In genomic region chr6:88728515-88728914, GRCm38 (mm10) we compare ENCODE assay signal across 19 mouse cellular contexts. TPM values are rescaled to one million over a fixed set of nuclear protein-coding genes. Genes with fewer than 3 reads are reported as not detected.
DNase-seq lines count a peak whose midpoint lies in the region; ATAC-seq and TF ChIP-seq lines count a peak whose summit lies in the region.
"Had no signal": no experiment of that assay in that cellular context is flagged by ENCODE, and none has a peak within 500 bp of the region (broad histone marks: within the 10 kb centered on the region; RNA-seq: fewer than 3 reads in every experiment).

No protein-coding gene starts in this region.

- peaks cover 91% of the 10 kb centered on the region for H3K4me1 ChIP-seq in erythroblast, embryonic 14.5 days (ENCODE audit: control insufficient read depth)
- H3K4me1 ChIP-seq in CH12.LX (ENCODE audit: control insufficient read depth in 1 of 2, insufficient read depth in 2 of 2): peaks cover 39 to 81% of the 10 kb centered on the region in 2 experiments
- H3K4me1 ChIP-seq in liver, embryonic 14.5 days (replicated peaks; ENCODE audit: control insufficient read depth in 2 of 2, insufficient read depth in 2 of 2, low read length in 1 of 2): peaks cover 57 to 73% of the 10 kb centered on the region in 2 experiments
- H3K4me1 ChIP-seq in hindbrain, embryonic 10.5 days (replicated peaks): peaks cover 58% of the 10 kb centered on the region
- peaks cover 30% of the 10 kb centered on the region for H3K4me1 ChIP-seq in limb, embryonic 10.5 days

- peaks cover 81% of the 10 kb centered on the region for H3K36me3 ChIP-seq in erythroblast, embryonic 14.5 days (ENCODE audit: control insufficient read depth)
- H3K36me3 ChIP-seq in CH12.LX (replicated peaks in 1 of 2; ENCODE audit: control insufficient read depth in 1 of 2, insufficient read depth in 1 of 2, low read length in 1 of 2): peaks cover 38 to 67% of the 10 kb centered on the region in 2 experiments
- H3K36me3 ChIP-seq in liver, embryonic 14.5 days (replicated peaks; ENCODE audit: control insufficient read depth, insufficient read depth, low read depth): peaks cover 36% of the 10 kb centered on the region
- H3K36me3 ChIP-seq in hindbrain, embryonic 10.5 days: no peaks in the 10 kb centered on the region
- H3K36me3 ChIP-seq in limb, embryonic 10.5 days: no peaks in the 10 kb centered on the region
- H3K36me3 ChIP-seq: embryonic facial prominence, embryonic 15.5 days; forebrain, embryonic 12.5 days; heart, embryonic 13.5 days; hindbrain, embryonic 13.5 days; intestine, embryonic 15.5 days had no signal

- TF ChIP-seq POLR2A in CH12.LX (IDR thresholded peaks at IDR 0.05; ENCODE audit: low read depth, low read length): no peak

- peaks cover 8% of the 10 kb centered on the region for H3K27me3 ChIP-seq in erythroblast, embryonic 14.5 days (ENCODE audit: control insufficient read depth)
- H3K27me3 ChIP-seq in CH12.LX (replicated peaks): no peaks in the 10 kb centered on the region
- H3K27me3 ChIP-seq in liver, embryonic 14.5 days (ENCODE audit: control insufficient read depth, insufficient read depth, low read length): no peaks in the 10 kb centered on the region
- H3K27me3 ChIP-seq in hindbrain, embryonic 10.5 days (ENCODE audit: insufficient read depth, poor library complexity, severe bottlenecking): peaks cover 65% of the 10 kb centered on the region
- H3K27me3 ChIP-seq in limb, embryonic 10.5 days (ENCODE audit: low read depth, poor library complexity, severe bottlenecking): peaks cover 46% of the 10 kb centered on the region
- H3K27me3 ChIP-seq: intestine, embryonic 15.5 days had no signal

- dilution Hi-C loops in CH12.LX (cut with MboI; ENCODE audit: extremely low pct_ligation_motif_present, extremely low pct_unique_long_range_greater_than_20kb, low sequenced_read_pairs): no loop called here

- no peak for DNase-seq in left cerebral cortex, adult 2 months (ENCODE audit: extremely low spot score in 1 of 2, low spot score in 2 of 2)
- DNase-seq in left cerebral cortex, postnatal 4 days: no peak
- no peak for DNase-seq in CH12.LX (ENCODE audit: extremely low read depth)
- DNase-seq in liver, embryonic 14.5 days (ENCODE audit: low read depth in 3 of 3, low spot score in 3 of 3): no peak
- no peak for DNase-seq in hindbrain, embryonic 10.5 days (ENCODE audit: low spot score)
- no peak for DNase-seq in limb, embryonic 10.5 days (ENCODE audit: low spot score)
- DNase-seq: adrenal gland, adult 8-10 months; adrenal gland, postnatal 36 days; embryo, embryonic 11 days; gastrocnemius, postnatal 14 days; heart, postnatal 4 days had no signal

- H3K9ac ChIP-seq in CH12.LX (ENCODE audit: insufficient read depth, low read depth): no peak overlapping the region
- no peak overlapping the region for H3K9ac ChIP-seq in liver, embryonic 14.5 days (replicated peaks)
- H3K9ac ChIP-seq: embryonic facial prominence, embryonic 15.5 days; forebrain, embryonic 12.5 days; heart, embryonic 13.5 days; hindbrain, embryonic 13.5 days; intestine, embryonic 15.5 days had no signal

- H3K79me2 ChIP-seq in CH12.LX (replicated peaks; ENCODE audit: control insufficient read depth, extremely low read depth, insufficient read depth, poor library complexity, severe bottlenecking): peaks cover 62% of the 10 kb centered on the region

- TF ChIP-seq CTCF in left cerebral cortex, adult 2 months (IDR thresholded peaks at IDR 0.05): no peak
- TF ChIP-seq CTCF in CH12.LX (conservative IDR thresholded peaks at IDR 0.05 in 1 of 2, IDR thresholded peaks at IDR 0.05 in 1 of 2; ENCODE audit: low read depth in 2 of 2, low read length in 2 of 2): no peak
- no peak for TF ChIP-seq CTCF in liver, embryonic 14.5 days (IDR thresholded peaks at IDR 0.05; ENCODE audit: low read depth)

- WGBS in liver, embryonic 14.5 days (ENCODE audit: insufficient replicate concordance): 82% methylated on average over 5 of the region's 5 CpGs
- 90% methylated on average over 5 of the region's 5 CpGs for WGBS in hindbrain, embryonic 10.5 days
- WGBS in limb, embryonic 10.5 days: 88% methylated on average over 5 of the region's 5 CpGs

- ATAC-seq in erythroblast, adult 5-6 weeks (replicated peaks; ENCODE audit: low FRiP score, poor library complexity, severe bottlenecking): no peak
- ATAC-seq in liver, embryonic 14.5 days (ENCODE audit: insufficient read depth): no peak
- ATAC-seq: forebrain, embryonic 16.5 days; intestine, embryonic 15.5 days had no signal

- H3K4me2 ChIP-seq in CH12.LX (ENCODE audit: insufficient read depth, low read depth, poor library complexity, severe bottlenecking): no peak overlapping the region
- H3K4me2 ChIP-seq in liver, embryonic 14.5 days (ENCODE audit: low read depth): 0 out of 2 replicates have a peak overlapping the region, but pooled peaks have one; percentile 14
- H3K4me2 ChIP-seq: embryonic facial prominence, embryonic 15.5 days; forebrain, embryonic 12.5 days; heart, embryonic 13.5 days; hindbrain, embryonic 13.5 days; intestine, embryonic 15.5 days had no signal

- H3K4me3 ChIP-seq in erythroblast, embryonic 14.5 days (replicated peaks): peak overlapping the region; percentile 17
- H3K4me3 ChIP-seq in left cerebral cortex, adult 2 months: no peak overlapping the region
- no peak overlapping the region for H3K4me3 ChIP-seq in CH12.LX (replicated peaks in 1 of 3; ENCODE audit: low read depth in 2 of 3, low read length in 2 of 3, poor library complexity in 1 of 3)
- no peak overlapping the region for H3K4me3 ChIP-seq in liver, embryonic 14.5 days (ENCODE audit: insufficient read depth in 1 of 2, low read depth in 2 of 2, low read length in 2 of 2)
- no peak overlapping the region for H3K4me3 ChIP-seq in hindbrain, embryonic 10.5 days
- H3K4me3 ChIP-seq in limb, embryonic 10.5 days: no peak overlapping the region
- H3K4me3 ChIP-seq: embryonic facial prominence, embryonic 15.5 days; forebrain, embryonic 12.5 days; heart, embryonic 13.5 days; hindbrain, embryonic 13.5 days; intestine, embryonic 15.5 days had no signal

- in situ Hi-C loops in CH12.LX (cut with MboI; ENCODE audit: low pct_ligation_motif_present, low pct_unique_long_range_greater_than_20kb, low sequenced_read_pairs): no loop called here

- no peak for TF ChIP-seq EP300 in CH12.LX (IDR thresholded peaks at IDR 0.05; ENCODE audit: low read length)
- no peak for TF ChIP-seq EP300 in liver, embryonic 14.5 days (IDR thresholded peaks at IDR 0.05; ENCODE audit: low read depth)

- peak overlapping the region; percentile 97 for H3K27ac ChIP-seq in left cerebral cortex, adult 2 months
- no peak overlapping the region for H3K27ac ChIP-seq in CH12.LX (ENCODE audit: insufficient read depth, low read depth)
- peak overlapping the region; percentile 95 for H3K27ac ChIP-seq in liver, embryonic 14.5 days
- H3K27ac ChIP-seq in hindbrain, embryonic 10.5 days: no peak overlapping the region
- no peak overlapping the region for H3K27ac ChIP-seq in limb, embryonic 10.5 days
- H3K27ac ChIP-seq: embryonic facial prominence, embryonic 15.5 days; forebrain, embryonic 12.5 days; heart, embryonic 13.5 days; hindbrain, embryonic 13.5 days; intestine, embryonic 15.5 days had no signal

- TF ChIP-seq RAD21 in CH12.LX (IDR thresholded peaks at IDR 0.05; ENCODE audit: low read depth, low read length): no peak

- H3K9me3 ChIP-seq in erythroblast, embryonic 14.5 days (ENCODE audit: control insufficient read depth, low read length): no peaks in the 10 kb centered on the region
- peaks cover 2% of the 10 kb centered on the region for H3K9me3 ChIP-seq in CH12.LX (replicated peaks; ENCODE audit: low read length)
- H3K9me3 ChIP-seq in liver, embryonic 14.5 days (ENCODE audit: control insufficient read depth, low read length): no peaks in the 10 kb centered on the region
- H3K9me3 ChIP-seq in hindbrain, embryonic 10.5 days: no peaks in the 10 kb centered on the region
- no peaks in the 10 kb centered on the region for H3K9me3 ChIP-seq in limb, embryonic 10.5 days (replicated peaks)
- H3K9me3 ChIP-seq: embryonic facial prominence, embryonic 15.5 days; forebrain, embryonic 12.5 days; heart, embryonic 13.5 days; hindbrain, embryonic 13.5 days; intestine, embryonic 15.5 days had no signal

- intact Hi-C loops in left cerebral cortex, adult 2 months (cut with DNase I): loop anchor here (5.0 kb wide), 2 partner anchors 84 to 99 kb away; no protein-coding TSS in a partner anchor
- intact Hi-C loops in left cerebral cortex, postnatal 4 days (cut with DNase I): loop anchor here (10.0 kb wide), 1 partner anchor 96 kb away; no protein-coding TSS in a partner anchor

TF ChIP-seq in CH12.LX, 34 proteins besides CTCF, POLR2A, EP300 and RAD21:
- TF ChIP-seq USF1 (IDR thresholded peaks at IDR 0.05; ENCODE audit: low read depth, low read length) (no peak), USF2 (conservative IDR thresholded peaks at IDR 0.05; ENCODE audit: low read depth, low read length) (no peak), RCOR1 (conservative IDR thresholded peaks at IDR 0.05; ENCODE audit: low read depth, low read length) (no peak), POLR2AphosphoS2 (IDR thresholded peaks at IDR 0.05; ENCODE audit: low read depth, low read length) (peak; percentile 58), ETS1 (conservative IDR thresholded peaks at IDR 0.05; ENCODE audit: low read depth, low read length) (no peak), TCF12 (IDR thresholded peaks at IDR 0.05; ENCODE audit: low read depth, low read length) (no peak), NRF1 (IDR thresholded peaks at IDR 0.05; ENCODE audit: low read depth, low read length) (no peak), E2F4 (IDR thresholded peaks at IDR 0.05; ENCODE audit: insufficient replicate concordance, low read depth, low read length) (no peak)

RNA-seq across cellular contexts. Expression of gene Mgll, which starts 4.3 kb away (rescaled TPM):
- 28.7 and 42.4 TPM in 2 replicates for polyA plus RNA-seq in erythroblast, embryonic 14.5 days (2012)
- 29.8 and 41.2 TPM in 2 replicates for total RNA-seq in erythroblast, adult 5-6 weeks (2015; ENCODE audit: low replicate concordance)
- 44.1 and 78.5 TPM in 2 replicates for total RNA-seq in erythroblast, adult 5-6 weeks (2017; ENCODE audit: low replicate concordance)
- total RNA-seq in left cerebral cortex, adult 2 months (2021): 100 to 1,000 TPM; 185 to 189 TPM
- total RNA-seq in left cerebral cortex, postnatal 4 days (2021): 10 to 100 TPM; 32.9 to 40.7 TPM
- total RNA-seq in CH12.LX (2012; rRNA removed) (81.1 and 95.6 TPM in 2 replicates), CH12.LX (2014; rRNA removed) (57.7 and 60.8 TPM in 2 replicates)
- polyA plus RNA-seq in CH12.LX (2012; ENCODE audit: insufficient read length, low read depth): 66.6 and 76.5 TPM in 2 replicates
- polyA plus RNA-seq in liver, embryonic 14.5 days (2012; rRNA removed): 14.8 and 17.0 TPM in 2 replicates
- 65.5 and 68.0 TPM in 2 replicates for polyA plus RNA-seq in liver, embryonic 14.5 days (2014; fragmentation: Nextera tagmentation; extraction: Ambion mirVana)
- 4.3 and 10.2 TPM in 2 replicates for polyA plus RNA-seq in hindbrain, embryonic 10.5 days (2016; fragmentation: Nextera tagmentation; extraction: Ambion mirVana)
- polyA plus RNA-seq in limb, embryonic 10.5 days (2016; fragmentation: Nextera tagmentation; extraction: Ambion mirVana): 1.6 and 3.3 TPM in 2 replicates

Comparison
In these comparisons a context has a peak if more than half of its experiments do, and no peak if none do; other contexts are left out.
1. H3K27ac ChIP-seq: peak in left cerebral cortex, adult 2 months (single experiment) and liver, embryonic 14.5 days (single experiment); none in CH12.LX (single experiment), hindbrain, embryonic 10.5 days (single experiment) and limb, embryonic 10.5 days (single experiment).